Mouse (Mus musculus) hindbrain, embryonic 10.5 days (tissue): ENCODE measurements around the gene Cltb. TPM values are rescaled to one million over a fixed set of nuclear protein-coding genes. Genes with fewer than 3 reads are reported as not detected.

Experiments used
- polyA plus RNA-seq: library from polyadenylated mRNA; unstranded; fragments of >200 nt; fragmentation: Nextera tagmentation; extraction: Ambion mirVana; gene quantifications from 2 replicates; pipeline ENCODE4 v1.2.1, GENCODE M21; 2016

The Cltb gene
- polyA plus RNA-seq, 1 experiment from 2014 or later: 35.4 TPM

Other genes with a start within 250 kb of the Cltb start
- gene Cplx2, start 240.0 kb downstream of the Cltb start, polyA plus RNA-seq: 6.7 and 10.2 TPM in 2 replicates
- 165 and 185 TPM in 2 replicates for gene Thoc3, start 142.5 kb downstream of the Cltb start, polyA plus RNA-seq
- 14.3 and 15.0 TPM in 2 replicates for gene Simc1, start 107.6 kb downstream of the Cltb start, polyA plus RNA-seq
- gene 4833439L19Rik, start 45.9 kb downstream of the Cltb start, polyA plus RNA-seq: 228 and 273 TPM in 2 replicates
- 28.8 and 35.8 TPM in 2 replicates for gene Arl10, start 36.3 kb downstream of the Cltb start, polyA plus RNA-seq
- gene Nop16, start 21.3 kb downstream of the Cltb start, polyA plus RNA-seq: 80.8 and 101 TPM in 2 replicates
- 163 and 174 TPM in 2 replicates for gene Higd2a, start 21.1 kb downstream of the Cltb start, polyA plus RNA-seq
- gene Faf2, start 10.4 kb upstream of the Cltb start, polyA plus RNA-seq: 86.3 and 86.4 TPM in 2 replicates
- 106 and 127 TPM in 2 replicates for gene Rnf44, start 82.6 kb upstream of the Cltb start, polyA plus RNA-seq
- gene Cdhr2, start 90.1 kb upstream of the Cltb start, polyA plus RNA-seq: 0.07 and 0.15 TPM in 2 replicates
- gene Gprin1, start 138.5 kb upstream of the Cltb start, polyA plus RNA-seq: 1.2 and 2.5 TPM in 2 replicates
- 2.3 and 2.4 TPM in 2 replicates for gene Sncb, start 155.3 kb upstream of the Cltb start, polyA plus RNA-seq
- not detected in 2 replicates for gene Eif4e1b, start 172.7 kb upstream of the Cltb start, polyA plus RNA-seq
- 12.3 and 26.5 TPM in 2 replicates for gene Tspan17, start 178.0 kb upstream of the Cltb start, polyA plus RNA-seq